Mouse (Mus musculus): Measurements from ENCODE around the gene C1qtnf5.

The C1qtnf5 gene

DNA sequence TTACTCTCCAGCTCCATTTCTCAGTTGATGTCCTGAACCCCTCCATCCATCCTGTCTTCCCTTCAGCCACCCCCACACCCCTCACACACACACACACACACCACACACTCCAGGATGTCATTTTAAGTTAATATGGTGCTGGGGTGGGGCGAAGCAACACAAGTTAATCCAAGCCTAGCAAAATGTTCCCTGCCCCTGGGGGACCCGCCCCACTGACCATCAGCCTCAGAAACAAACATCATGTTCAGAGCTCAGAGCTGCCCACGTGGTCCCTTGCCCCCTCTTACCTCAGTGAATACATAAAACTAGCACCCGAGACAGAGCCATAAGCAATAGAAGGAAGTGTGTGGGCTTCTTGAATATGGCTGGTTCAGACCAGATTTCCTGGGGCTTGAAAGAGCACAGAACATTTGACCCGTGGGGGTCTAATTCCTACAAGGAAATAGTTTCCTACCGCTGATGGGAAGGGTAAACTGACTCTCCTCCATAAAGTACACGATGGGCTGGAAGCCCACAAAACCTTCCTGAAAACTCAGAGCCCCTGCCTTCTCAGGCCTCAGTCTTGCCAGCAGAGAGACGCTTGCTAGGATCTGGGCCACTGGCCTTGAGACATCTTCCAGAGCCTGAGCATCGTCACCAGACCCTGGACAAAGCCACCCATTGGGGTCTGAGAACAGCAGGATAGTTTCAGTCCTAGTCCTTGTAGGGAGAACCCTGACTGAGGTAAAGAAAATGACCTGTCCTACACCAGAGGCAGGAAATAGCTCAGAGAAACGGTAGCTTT, 26.9 kb upstream of the C1qtnf5 start:
- DNase-seq (ENCODE audit: low spot score): no peak

DNA sequence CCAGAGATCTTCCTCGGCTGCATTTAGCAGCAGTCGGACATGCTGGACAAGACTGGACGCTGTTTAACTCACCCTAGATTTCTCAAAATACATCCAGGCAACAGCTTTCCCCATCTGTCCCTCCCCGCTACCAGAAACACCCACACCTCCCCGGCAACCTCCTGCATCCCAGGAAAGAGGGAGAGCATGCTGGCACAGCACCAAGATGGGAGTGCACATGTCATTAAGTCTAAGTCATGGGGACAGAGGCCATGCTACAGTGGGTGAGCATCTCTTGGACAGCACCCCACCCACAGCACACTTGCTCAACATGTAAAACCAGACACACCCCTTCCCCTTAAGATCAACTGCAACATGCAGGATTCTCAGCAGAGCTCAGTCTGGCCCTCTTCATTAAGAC, 26.1 kb upstream of the C1qtnf5 start:
- DNase-seq (ENCODE audit: low spot score): no peak

DNA sequence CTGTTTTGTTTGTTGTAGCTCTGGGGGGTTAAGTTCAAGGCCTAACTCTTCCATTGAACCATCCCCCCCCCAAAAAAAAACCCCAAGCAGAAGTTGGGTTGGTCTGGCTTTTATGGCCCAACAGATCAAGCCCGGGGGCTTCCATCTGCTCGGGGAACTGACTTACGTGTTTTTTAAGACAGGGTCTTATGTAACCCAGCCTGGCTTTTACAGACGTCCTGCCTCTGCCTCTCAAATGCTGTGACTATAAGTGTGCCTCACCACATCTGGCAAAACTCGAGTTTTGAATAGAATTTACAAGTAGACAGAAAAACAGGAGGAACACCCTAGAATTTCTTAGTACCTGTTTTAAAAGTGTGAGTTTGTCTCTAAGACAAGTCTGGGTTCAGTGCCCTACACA, 25.5 kb upstream of the C1qtnf5 start:
- DNase-seq (ENCODE audit: low spot score): no peak

DNA sequence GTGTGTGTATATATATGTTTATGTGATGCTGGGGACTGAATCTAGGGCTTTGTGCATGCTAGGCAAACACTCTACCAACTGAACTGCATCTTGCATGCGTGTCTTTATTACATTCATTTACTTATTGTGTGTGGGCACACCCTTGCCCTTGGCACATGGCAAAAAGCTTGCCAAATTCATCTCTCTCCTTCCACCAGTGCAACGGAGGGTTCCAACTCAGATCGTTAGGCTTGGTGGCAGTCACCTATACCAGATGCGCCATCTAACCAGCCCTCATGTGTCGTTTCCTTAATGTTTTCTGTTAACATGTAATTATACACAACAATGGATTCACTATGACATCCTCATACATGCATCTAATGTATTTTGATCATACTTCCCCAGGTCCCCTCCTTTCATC, 24.8 kb upstream of the C1qtnf5 start:
- DNase-seq (ENCODE audit: low spot score): no peak

DNA sequence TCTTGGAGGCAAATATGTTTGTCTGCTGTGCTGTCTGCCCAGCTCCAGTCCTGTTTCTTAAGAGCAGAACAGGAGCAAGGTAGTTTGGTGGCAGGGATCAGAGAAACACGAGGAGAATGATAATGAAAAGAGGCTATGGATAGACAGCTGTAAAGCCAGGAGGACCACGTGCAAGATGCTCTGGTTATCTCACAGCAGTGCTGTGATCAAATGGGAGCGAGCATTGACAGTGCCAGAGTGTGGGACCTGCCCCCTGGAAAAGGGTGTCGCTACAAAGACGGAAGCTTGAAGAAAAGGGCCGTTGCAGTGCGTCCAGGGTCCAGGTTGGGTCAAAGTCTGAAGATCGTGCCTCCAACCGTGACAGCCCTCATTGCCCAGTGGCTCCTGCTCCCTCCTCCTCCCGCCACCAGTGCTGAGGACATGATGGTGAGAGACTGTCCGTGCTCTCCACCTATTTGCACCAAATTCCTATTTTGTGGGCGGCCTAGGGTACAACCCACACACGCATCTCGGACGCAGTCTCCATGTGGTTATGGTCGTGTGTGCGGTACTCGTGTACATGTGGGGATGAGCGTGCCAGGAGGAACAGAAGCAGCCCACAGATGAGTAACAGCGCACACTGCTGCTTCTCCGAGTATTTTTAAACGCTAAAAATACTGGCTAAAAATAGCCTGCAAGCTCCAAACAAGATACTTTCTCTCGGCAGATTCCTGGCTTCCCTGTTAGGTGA, 23.5 kb upstream of the C1qtnf5 start:
- no peak for DNase-seq (ENCODE audit: low spot score)

DNA sequence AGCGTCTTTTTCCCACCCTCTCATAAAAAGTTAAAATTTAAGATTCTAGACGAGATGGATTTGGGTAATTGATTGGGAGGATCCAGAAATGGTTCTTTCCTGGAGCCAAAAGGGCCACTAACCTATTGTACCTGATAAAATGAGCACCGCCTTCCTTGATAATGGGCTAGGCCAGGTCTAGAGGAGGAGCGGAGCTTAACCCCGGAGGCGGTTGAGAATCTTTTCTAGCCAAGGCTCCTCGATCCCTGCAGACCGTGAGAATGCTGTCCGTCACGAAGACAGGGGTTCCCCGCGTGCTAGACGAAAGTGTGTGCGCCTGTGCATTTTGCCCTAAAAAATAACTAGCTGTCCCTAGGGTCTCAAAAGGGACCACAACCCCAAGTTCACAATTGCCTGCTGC, 22.8 kb upstream of the C1qtnf5 start:
- DNase-seq (ENCODE audit: low spot score): no peak

DNA sequence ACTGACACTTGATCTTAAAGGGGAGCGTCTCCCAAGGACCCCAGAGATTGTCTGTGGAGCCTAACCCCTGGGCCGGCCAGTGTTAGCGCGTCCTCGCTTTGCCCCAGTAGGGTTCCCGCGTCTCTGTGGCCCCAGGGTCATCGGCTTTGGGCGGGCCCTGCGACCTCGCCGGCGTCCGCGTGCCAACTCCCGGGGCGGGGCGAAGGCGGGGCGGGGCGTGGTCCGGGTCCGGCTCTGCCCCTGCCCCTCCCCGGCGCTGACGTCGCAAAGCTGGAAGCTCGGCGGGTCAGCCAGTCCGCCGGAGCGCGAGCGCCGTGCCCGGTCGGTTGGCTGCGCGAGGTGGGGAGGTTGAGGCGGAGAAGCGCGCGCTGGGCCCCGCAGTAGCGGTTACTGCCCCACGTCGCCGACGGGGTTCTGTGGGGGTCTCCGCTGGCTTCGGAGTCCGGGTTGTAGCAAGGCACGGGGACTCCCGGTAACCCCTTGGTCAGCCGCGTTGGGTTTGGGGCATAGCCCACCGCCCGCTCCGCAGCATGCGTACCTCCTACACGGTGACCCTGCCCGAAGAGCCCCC, 22.3 kb upstream of the C1qtnf5 start:
- peak; percentile 97 for DNase-seq (ENCODE audit: low spot score)

DNA sequence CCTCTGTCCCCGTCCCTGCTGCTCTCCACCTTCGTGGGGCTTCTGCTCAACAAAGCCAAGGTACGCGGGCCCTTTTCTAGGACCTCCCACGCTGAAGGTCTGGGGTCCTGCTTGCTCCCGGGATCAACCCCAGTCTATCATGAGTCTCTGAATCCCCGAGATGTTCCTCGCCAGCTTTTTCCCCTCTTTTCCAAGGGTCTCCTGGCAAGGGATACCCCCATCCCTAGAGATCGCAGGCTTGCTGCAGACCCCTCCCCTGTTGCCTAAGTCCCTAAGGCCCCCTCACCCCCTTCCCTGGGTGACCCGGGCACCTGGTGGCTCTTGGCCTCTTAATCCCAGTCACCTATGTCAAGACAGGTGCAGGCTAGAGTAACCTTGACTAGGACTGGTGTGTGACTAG, 21.8 kb upstream of the C1qtnf5 start:
- DNase-seq (ENCODE audit: low spot score): no peak

DNA sequence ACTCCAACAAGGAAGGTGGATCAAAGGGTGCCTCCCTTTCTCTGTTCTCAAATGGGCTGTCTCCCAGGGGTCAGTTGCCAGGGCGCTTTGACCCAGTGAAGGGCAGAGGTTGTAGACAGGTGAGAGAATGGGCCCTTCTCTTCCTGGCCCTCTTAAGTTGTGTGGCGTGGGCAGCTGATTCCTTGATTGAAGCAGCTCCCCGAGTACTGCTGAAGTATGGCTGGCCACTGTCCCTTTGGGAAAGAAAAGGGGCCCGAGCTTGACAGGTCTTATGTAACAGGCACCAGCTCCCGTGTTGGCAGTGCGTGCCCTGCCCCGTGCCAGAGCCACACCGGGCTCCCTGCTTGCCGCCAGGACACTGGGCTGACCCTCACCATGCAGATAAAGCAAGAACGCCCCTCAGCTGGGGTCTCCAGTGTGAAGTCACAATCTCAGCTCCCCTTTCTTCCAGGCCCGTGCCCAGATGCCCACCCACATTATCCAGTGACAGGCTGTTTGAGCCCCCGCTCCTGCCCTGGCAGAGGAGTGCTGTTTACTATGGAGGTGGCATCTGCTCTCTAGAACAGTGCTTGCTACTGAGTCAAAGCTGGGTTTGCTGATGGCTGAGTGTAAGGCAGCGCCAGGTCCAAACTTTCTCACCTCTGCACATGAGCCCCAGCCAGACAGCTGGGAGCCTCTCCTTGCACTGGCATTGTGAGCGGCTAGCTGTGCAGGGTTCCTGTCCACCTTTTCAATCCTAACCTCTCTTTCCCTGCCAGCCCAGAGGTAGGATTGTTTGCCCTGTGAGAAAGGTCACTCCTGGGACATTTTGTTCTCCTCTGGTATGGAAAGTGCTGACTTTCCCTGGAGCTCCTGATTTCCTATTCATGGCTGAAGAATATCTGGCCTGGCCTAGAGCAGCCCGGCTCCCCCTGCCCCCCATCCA, 21.0 kb upstream of the C1qtnf5 start:
- DNase-seq (ENCODE audit: low spot score): no peak

DNA sequence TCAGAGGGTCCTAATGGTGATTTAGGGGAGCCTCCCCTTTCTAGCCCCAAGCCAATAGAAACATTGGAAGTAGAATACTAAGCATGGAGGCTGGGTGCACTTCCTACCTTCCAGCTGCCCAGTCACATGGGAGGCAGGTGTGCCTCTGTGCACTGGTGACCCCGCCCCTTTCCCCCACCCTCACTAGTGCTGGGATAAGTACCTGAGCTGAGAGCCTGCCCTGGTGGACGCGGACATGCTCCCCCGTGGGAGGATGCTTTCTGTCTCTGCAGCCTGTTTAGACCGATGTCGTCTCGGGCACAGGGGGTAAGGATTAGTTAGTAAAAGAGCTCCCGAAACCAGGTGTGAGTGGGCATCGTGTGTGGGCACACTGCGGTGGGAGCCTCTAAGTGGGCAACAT, 20.1 kb upstream of the C1qtnf5 start:
- no peak for DNase-seq (ENCODE audit: low spot score)

DNA sequence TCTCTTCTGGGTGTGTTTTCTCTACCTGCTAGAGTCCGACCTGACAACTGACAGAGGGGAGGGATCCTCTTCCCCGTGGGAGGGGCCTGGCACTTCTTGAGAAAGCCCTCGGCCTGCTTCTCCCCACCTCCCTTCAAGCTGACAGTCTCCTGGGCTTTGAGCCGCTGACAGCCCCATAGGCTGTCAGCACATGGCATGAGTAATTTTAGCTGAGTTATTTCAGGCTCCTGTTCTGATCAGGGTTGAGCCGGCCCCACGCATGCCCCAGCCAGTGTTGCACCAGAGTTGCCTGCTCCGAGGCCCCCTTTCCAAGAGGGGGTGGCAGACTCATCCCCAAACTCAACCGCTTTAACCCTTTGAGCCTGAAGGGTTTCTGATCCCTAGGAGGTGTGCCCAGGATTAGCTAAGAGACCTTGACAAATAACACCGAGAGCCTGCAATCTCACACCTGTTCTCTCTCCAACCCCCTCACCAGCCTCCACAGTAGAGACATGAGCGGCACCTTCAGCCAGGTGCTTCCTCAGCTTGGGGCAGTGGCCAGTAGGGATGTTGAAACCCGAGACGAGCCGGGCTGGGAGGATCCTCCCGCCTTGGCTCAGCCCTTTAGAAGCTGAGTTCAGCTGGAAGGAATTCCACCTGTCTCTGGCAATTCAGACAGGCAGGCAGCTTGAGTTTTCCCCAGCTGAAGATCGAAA, 19.1 kb upstream of the C1qtnf5 start:
- no peak for DNase-seq (ENCODE audit: low spot score)

DNA sequence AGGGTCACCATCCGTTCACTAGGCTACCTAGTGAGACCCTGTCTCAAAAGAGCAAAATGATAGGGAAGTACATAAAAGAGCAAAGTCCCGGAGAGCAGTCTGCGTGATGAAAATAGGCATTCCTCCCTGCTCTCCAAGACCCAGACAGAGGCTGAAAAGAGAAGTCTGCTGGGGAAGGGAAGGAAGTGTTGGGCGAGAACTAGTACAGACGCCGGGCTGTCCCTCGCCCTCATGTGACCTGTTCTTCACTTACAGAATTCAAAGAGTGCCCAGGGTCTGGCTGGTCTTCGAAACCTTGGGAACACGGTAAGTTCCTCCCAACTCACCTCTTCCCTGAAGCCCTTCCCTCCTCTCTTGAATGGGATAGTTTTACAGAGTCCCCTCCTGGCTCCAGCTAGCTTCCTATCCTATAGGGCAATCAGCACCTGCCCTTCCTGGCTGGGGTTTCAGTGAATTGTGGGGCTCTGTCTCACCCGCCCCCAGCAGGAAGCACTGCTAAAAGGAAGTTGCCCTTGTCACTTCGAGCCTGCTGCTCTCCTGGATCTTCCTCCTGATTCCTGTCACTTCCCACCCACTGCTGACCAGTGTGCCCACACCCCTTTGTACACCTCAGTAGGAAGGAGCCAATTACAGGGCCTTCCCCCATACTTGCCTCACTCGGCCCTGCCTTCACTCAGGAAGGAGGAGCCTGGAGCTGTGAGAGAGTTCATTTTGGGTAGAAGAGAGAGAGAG, 18.0 kb upstream of the C1qtnf5 start:
- DNase-seq (ENCODE audit: low spot score): no peak

DNA sequence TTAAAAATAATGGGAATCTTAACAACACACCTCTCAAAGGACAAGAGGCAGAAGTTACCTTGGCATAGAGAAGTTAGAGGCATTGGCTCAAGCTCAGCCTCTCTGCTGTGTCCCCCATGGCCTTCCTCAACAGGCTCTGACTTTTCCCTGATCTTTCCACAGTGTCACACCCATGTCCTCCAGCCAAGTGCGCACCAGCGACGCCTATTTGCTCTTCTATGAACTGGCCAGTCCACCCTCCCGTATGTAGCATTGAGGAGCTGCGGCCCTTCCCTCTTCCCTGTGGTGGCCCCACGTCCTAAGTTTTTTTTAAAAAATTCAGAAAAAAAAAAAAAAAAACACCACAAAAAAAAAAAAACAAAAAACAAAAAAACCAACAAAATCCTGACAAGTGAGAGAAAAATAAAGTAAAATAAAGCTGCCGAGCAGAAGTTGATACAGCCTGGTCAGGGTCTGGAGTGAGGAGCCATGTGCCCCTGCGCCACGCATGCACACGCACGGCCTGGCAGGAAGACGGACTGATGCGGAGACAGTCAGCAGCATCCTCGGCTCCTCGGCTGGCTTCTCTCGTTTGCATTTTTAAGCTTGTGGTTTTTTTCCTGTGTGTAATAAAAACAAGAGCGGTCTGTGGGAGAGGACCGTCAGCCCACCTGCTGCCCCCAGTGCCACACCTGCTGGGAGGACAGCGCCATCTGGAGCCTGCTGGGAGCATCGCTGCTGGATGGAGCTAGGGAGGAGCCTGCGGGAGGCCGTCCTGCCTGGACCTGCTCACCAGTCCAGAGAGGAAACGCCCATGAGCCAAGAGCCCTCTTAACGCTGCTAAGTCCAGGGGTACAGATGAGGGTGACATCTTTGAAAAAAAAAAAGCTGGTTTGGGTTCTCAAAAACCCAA, 13.2 kb upstream of the C1qtnf5 start:
- DNase-seq (ENCODE audit: low spot score): peak; percentile 79

DNA sequence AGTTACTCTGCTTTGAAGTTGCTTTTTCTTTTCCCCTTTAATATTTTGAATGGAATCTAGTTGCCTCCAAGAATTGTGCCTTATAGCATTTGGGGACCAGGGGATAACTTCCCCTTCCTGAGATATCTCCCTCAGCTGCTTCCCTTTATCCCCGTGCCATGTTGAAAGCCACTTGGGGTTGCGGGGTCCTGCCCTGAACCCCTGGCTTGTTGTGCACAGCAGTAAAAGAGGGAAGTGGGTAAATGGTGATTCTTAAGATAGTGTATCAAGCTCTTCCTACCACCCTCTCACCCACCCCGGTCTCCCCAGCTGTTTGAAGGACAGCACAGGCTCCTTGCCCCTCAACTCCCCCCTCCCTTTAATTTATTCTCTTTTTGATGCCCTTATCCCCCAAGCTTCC, 12.3 kb upstream of the C1qtnf5 start:
- no peak for DNase-seq (ENCODE audit: low spot score)

DNA sequence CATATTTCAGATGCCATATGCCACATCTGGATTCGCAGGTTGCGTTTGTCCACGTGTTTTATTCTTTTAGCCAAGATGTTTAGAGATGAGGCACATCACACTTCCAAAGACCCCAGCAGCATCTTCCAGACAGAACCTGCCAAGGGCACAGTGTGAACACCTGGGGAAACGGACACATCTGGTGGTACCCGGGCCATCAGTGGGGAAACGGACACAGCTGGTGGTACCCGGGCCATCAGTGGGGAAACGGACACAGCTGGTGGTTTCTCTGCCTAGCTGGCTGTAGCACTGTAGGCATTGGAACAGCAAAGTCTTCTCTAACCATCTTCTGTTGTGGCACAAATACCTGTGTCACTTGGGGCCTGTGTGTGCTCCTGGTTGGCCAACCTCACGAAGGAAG, 11.3 kb upstream of the C1qtnf5 start:
- DNase-seq (ENCODE audit: low spot score): no peak

DNA sequence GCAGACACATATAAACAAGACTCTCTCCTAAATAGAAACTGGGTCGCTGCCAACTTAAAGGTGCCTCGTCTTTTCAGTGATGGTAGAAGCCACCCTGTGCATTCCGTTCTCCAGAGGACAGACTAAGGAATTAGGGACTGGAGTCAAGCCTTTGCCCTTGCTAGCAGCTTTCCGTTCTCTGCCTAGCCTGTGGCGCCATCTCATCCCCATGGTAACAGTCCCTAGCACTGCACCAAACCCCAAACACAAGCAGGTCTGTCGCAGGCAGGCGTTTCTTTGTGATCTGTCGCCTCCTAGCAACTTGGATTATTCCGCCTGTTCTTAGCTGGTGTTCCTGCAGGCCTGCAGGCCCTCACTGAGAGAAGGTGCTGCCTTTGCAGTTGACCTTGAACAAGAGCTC, 10.5 kb upstream of the C1qtnf5 start:
- DNase-seq (ENCODE audit: low spot score): no peak

DNA sequence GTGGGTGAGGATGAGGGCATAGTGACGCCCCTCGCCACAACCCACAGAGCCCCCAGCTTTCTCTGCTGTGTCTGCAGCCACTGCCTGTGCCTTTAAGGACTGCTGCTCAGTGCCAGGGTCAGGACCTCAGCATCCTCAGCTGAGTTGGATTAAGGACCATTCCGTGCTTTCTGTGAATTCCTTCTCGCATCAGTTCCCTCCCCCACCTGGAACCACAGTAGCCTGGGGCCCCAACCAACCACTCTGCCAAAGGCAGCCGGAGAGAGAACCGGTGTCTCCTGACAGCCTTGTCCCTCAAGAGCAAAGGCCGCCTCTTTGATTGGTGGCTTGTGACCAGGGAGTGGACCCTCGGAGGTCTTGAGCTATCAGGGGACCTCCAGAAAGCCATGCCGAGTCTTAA, 5.6 kb upstream of the C1qtnf5 start, which contains the start of gene Mfrp:
Mfrp (plus strand) TSS at position 240 of the 400 bp plus-strand sequence.
- no peak for DNase-seq (ENCODE audit: low spot score)

DNA sequence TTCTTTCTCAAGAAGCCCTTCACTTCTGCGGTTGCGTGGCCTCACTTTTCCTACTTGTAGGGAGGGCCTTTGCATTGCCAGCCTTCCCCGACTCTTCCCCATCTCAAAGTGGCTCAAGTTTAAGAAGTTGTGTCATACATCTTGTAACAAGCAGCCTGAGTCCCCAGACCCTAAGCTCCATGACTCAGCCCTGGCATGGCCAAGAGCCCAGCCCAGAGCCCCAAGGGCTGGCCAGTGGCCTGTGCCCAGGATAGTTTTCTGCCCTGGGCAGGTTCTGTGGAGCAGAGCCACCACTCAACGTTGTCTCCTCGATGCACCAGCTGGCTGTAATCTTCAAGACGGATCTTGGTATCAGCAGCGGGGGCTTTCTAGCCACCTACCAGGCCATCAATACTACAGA, 2.2 kb upstream of the C1qtnf5 start:
- no peak for DNase-seq (ENCODE audit: low spot score)

DNA sequence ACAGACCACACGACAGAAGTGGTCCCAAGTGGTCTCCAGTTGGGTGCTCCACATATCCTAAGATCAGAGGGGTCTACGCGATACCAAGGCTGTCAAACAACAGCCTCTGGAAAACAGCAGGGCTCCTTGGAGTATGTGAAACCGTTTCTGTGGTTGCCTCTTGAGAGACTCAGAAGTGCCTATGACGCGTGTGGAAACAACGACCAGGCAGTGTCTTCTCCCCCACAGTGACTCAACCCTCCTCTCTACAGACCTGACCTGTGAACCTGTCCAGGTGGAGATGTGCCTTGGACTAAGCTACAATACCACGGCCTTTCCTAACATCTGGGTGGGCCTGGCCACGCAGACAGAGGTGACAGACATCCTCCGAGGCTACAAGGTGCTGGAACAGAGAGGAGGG, 1.3 kb upstream of the C1qtnf5 start:
- no peak for DNase-seq (ENCODE audit: low spot score)

DNA sequence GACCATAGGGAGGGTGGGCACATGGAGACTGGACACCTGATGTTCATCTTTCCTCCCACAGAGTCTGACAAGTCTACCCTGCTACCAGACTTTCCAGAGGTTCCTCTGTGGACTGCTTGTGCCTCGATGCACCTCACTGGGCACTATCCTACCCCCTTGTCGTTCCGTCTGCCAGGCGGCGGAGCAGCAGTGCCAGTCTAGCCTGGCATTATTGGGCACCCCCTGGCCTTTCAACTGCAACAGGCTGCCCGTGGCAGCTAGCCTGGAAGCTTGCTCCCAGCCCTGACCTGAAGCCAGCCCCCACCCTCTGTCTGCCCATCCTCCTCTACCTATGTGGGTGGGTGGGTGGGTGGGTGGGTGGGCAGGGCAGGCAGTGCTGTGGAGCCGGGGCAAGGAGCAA, 863 bp upstream of the C1qtnf5 start:
- DNase-seq (ENCODE audit: low spot score): no peak

All from urinary bladder, postnatal 14 days (tissue).